Mouse (Mus musculus) thymus, adult 2 months (tissue): ENCODE data around the gene Galnt14.

Experiments used
- CTCF ChIP-seq: fragments of 200-500 bp; IDR thresholded peaks from 2 replicates; pipeline ENCODE4 v1.5.1; 2012; ENCODE audit warnings: mild to moderate bottlenecking, control low read depth, low read length, moderate library complexity, borderline replicate concordance; ENCODE audit not compliant: control insufficient read depth, poor library complexity, insufficient read depth; ENCODE audit errors: extremely low read depth
- POLR2A ChIP-seq: fragments of 200-500 bp; IDR thresholded peaks from 2 replicates; pipeline ENCODE4 v1.6.1; 2012; ENCODE audit warnings: mild to moderate bottlenecking, low read length, control low read depth, moderate library complexity; ENCODE audit not compliant: control insufficient read depth, poor library complexity, insufficient read depth; ENCODE audit errors: extremely low read depth

GRCm38 (mm10) chr17:73460874-73461273 lies 249.4 kb downstream of the Galnt14 start:
- TF ChIP-seq CTCF (no peak), POLR2A (no peak)
